8 mouse cellular contexts compared by ENCODE assay signal in genomic region chr12:31967536-31967935, GRCm38 (mm10). TPM values are rescaled to one million over a fixed set of nuclear protein-coding genes. Genes with fewer than 3 reads are reported as not detected.
A peak's percentile ranks its signal among the peaks of the same experiment; 100 is the strongest.
DNase-seq lines count a peak whose midpoint lies in the region; ATAC-seq lines count a peak whose summit lies in the region.

No protein-coding gene starts in this region.

- H3K36me3 ChIP-seq in hindbrain, embryonic 11.5 days (ENCODE audit: control insufficient read depth, insufficient read depth, low read length): no peaks in the 10 kb centered on the region
- H3K36me3 ChIP-seq in liver, embryonic 15.5 days (replicated peaks): peaks cover 66% of the 10 kb centered on the region

- no peak overlapping the region for H3K4me3 ChIP-seq in hindbrain, embryonic 11.5 days (ENCODE audit: low read depth, low read length)
- no peak overlapping the region for H3K4me3 ChIP-seq in liver, embryonic 15.5 days (replicated peaks)

- DNase-seq in kidney, adult 18-20 months: peak; percentile 28
- no peak for DNase-seq in kidney, adult 11 months
- peak; percentile 49 for DNase-seq in ES-CJ7 (ENCODE audit: low read depth, low spot score)
- peak; percentile 34 to 43 for DNase-seq in cerebellum, postnatal 25 days
- peak; percentile 72 for DNase-seq in hindbrain, embryonic 11.5 days (ENCODE audit: low spot score)
- no peak for DNase-seq in frontal cortex, postnatal 25 days (ENCODE audit: low spot score in 2 of 2)

- 14% methylated on average over 2 of the region's 2 CpGs for WGBS in hindbrain, embryonic 11.5 days
- WGBS in liver, embryonic 15.5 days (ENCODE audit: insufficient replicate concordance): 0% methylated on average over 2 of the region's 2 CpGs

- no peaks in the 10 kb centered on the region for H3K27me3 ChIP-seq in hindbrain, embryonic 11.5 days (ENCODE audit: control insufficient read depth, insufficient read depth, low read length)
- H3K27me3 ChIP-seq in liver, embryonic 15.5 days: no peaks in the 10 kb centered on the region

- ATAC-seq in hindbrain, embryonic 11.5 days (ENCODE audit: low FRiP score): peak; percentile 49; the same call in 1 of the 2 replicates
- ATAC-seq in liver, embryonic 15.5 days (ENCODE audit: insufficient read depth): no peak
- ATAC-seq in neutrophil, adult 5-6 weeks (ENCODE audit: extremely low read depth, insufficient number of reproducible peaks, low FRiP score, poor library complexity, severe bottlenecking): peak; percentile 98

- H3K4me1 ChIP-seq in hindbrain, embryonic 11.5 days (replicated peaks; ENCODE audit: control insufficient read depth, insufficient read depth, low read length): no peaks in the 10 kb centered on the region
- H3K4me1 ChIP-seq in liver, embryonic 15.5 days (replicated peaks): peaks cover 31% of the 10 kb centered on the region

- no peak overlapping the region for H3K4me2 ChIP-seq in hindbrain, embryonic 11.5 days (replicated peaks; ENCODE audit: low read depth, low read length)
- H3K4me2 ChIP-seq in liver, embryonic 15.5 days: no peak overlapping the region

- no peak overlapping the region for H3K9ac ChIP-seq in hindbrain, embryonic 11.5 days (ENCODE audit: low read depth, low read length)
- no peak overlapping the region for H3K9ac ChIP-seq in liver, embryonic 15.5 days

- no peaks in the 10 kb centered on the region for H3K9me3 ChIP-seq in hindbrain, embryonic 11.5 days (ENCODE audit: control insufficient read depth, low read length)
- H3K9me3 ChIP-seq in liver, embryonic 15.5 days (replicated peaks): no peaks in the 10 kb centered on the region

- no peak overlapping the region for H3K27ac ChIP-seq in hindbrain, embryonic 11.5 days (ENCODE audit: low read depth, low read length)
- peak overlapping the region; percentile 92 for H3K27ac ChIP-seq in liver, embryonic 15.5 days (replicated peaks)

RNA-seq across cellular contexts. Expression of gene Hbp1, which starts 17.2 kb away (rescaled TPM):
- polyA plus RNA-seq in hindbrain, embryonic 11.5 days (2014; fragmentation: Nextera tagmentation; extraction: Ambion mirVana): 102 and 104 TPM in 2 replicates
- 44.7 and 46.7 TPM in 2 replicates for polyA plus RNA-seq in liver, embryonic 15.5 days (2015; fragmentation: Nextera tagmentation; extraction: Ambion mirVana)
- total RNA-seq in neutrophil, adult 5-6 weeks (2017): 186 and 210 TPM in 2 replicates

Comparison
In these comparisons a context has a peak if more than half of its experiments do, and no peak if none do; other contexts are left out.
1. DNase-seq: peak in kidney, adult 18-20 months (single experiment), ES-CJ7 (single experiment), cerebellum, postnatal 25 days (2 of 2) and hindbrain, embryonic 11.5 days (single experiment); none in kidney, adult 11 months (single experiment) and frontal cortex, postnatal 25 days (0 of 2).